Mouse (Mus musculus): ENCODE measurements at regions not wholly inside any gene's neighbourhood (a gene's known extent, or its start where the extent isn't known, plus 50 kb on each side); places are given as distances from the start of the nearest gene placed in this dataset.

DNA sequence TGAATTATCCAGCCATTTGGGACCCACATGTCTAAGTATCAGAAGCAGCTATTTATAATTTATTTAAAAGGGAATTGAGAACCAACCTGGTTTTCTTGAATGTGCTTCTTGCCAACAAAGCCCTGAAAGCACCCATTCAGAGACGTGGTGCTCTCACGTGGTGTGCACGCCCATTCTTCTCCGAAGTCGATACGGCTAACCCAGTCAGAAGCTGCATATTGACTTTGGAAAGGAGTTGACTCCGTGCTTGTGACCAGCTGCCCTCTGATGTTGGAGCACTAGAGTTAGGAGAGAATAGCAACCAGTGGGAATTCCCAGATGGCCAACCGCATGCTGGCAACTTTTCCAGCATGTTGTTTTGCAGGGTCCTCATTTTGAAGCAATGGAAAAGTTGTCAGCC lies 240.2 kb upstream of the Lrtm1 start:
- no peak for TF ChIP-seq CTCF (IDR thresholded peaks at IDR 0.05; ENCODE audit: low read depth)
- TF ChIP-seq EP300 (IDR thresholded peaks at IDR 0.05; ENCODE audit: low read depth) = no peak
- no peaks in the 10 kb centered on the region for H3K27me3 ChIP-seq (ENCODE audit: control insufficient read depth, insufficient read depth, low read length)
- ATAC-seq (ENCODE audit: insufficient read depth) (no peak), DNase-seq (ENCODE audit: low read depth in 3 of 3, low spot score in 3 of 3) (no peak)
- no peak overlapping the region for H3K27ac ChIP-seq
- 68% methylated on average over 8 of the region's 8 CpGs for WGBS (ENCODE audit: insufficient replicate concordance)
- H3K9me3 ChIP-seq (ENCODE audit: control insufficient read depth, low read length) = no peaks in the 10 kb centered on the region
- H3K4me2 ChIP-seq (ENCODE audit: low read depth) = no peak overlapping the region
- H3K4me3 ChIP-seq (ENCODE audit: insufficient read depth in 1 of 2, low read depth in 2 of 2, low read length in 2 of 2) = no peak overlapping the region
- no peaks in the 10 kb centered on the region for H3K36me3 ChIP-seq (replicated peaks; ENCODE audit: control insufficient read depth, insufficient read depth, low read depth)
- H3K4me1 ChIP-seq (replicated peaks; ENCODE audit: control insufficient read depth in 2 of 2, insufficient read depth in 2 of 2, low read length in 1 of 2) = no peaks in the 10 kb centered on the region
- no peak overlapping the region for H3K9ac ChIP-seq (replicated peaks)

DNA sequence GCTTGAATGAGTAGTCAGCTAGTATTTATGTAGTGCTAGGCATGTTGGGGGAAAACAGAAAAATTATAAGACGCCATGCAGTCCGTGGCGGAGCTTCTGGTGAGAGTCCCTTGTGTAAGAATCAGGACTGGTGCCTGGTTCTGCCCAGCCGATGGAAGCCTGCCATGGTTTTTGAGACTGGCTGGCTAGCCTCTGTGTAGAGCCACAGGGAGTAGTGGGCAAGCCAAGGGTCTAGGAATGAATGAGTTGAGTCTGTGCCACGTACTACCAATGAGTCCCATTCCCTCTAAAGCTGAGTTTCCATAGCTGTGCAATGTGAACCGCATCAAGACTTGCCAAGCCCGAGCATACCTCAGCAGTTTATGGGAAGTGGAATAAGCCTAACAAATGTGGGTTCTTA lies 236.3 kb upstream of the Lrtm1 start:
- whole genome bisulfite sequencing (ENCODE audit: insufficient replicate concordance) = 66% methylated on average over 7 of the region's 7 CpGs

DNA sequence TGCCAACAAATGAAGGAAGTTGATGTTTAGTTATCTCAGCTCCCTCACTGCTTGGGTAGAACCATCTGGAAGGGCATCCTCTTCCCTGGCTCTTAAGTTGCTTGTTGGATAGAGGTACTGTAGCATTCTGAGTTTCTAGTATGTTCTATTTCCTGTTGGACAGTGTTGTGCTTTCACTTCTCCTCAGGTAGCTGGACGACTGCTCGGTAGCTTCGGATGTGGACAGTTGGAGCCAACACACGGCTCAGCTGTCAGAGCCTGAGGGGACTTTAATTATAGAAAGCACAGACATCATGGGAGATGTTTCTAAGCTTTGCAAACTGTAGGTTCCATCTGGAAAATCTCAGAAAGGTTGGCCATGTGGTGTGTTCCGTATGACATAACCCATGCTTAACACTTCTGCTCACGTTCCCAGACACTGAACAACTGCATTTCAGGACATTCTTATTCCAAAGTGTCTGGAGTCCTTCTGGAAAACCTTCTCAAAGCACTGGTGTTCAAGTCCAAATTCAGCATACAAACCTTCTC lies 233.8 kb upstream of the Lrtm1 start:
- no peaks in the 10 kb centered on the region for H3K4me1 ChIP-seq (replicated peaks; ENCODE audit: control insufficient read depth in 2 of 2, insufficient read depth in 2 of 2, low read length in 1 of 2)
- no peak for DNase-seq (ENCODE audit: low read depth in 3 of 3, low spot score in 3 of 3)
- no peaks in the 10 kb centered on the region for H3K9me3 ChIP-seq (ENCODE audit: control insufficient read depth, low read length)
- H3K4me3 ChIP-seq (ENCODE audit: insufficient read depth in 1 of 2, low read depth in 2 of 2, low read length in 2 of 2) = no peak overlapping the region
- no peaks in the 10 kb centered on the region for H3K36me3 ChIP-seq (replicated peaks; ENCODE audit: control insufficient read depth, insufficient read depth, low read depth)
- H3K27ac ChIP-seq = no peak overlapping the region
- no peak for ATAC-seq (ENCODE audit: insufficient read depth)
- WGBS (ENCODE audit: insufficient replicate concordance) = 74% methylated on average over 6 of the region's 6 CpGs
- no peak overlapping the region for H3K9ac ChIP-seq (replicated peaks)
- TF ChIP-seq EP300 (IDR thresholded peaks at IDR 0.05; ENCODE audit: low read depth) (no peak), CTCF (IDR thresholded peaks at IDR 0.05; ENCODE audit: low read depth) (no peak)
- no peak overlapping the region for H3K4me2 ChIP-seq (ENCODE audit: low read depth)
- H3K27me3 ChIP-seq (ENCODE audit: control insufficient read depth, insufficient read depth, low read length) = no peaks in the 10 kb centered on the region

More for the DNA sequence above, 236.3 kb upstream of the Lrtm1 start:
- DNase-seq (ENCODE audit: low read depth in 3 of 3, low spot score in 3 of 3) = no peak
- Histone ChIP-seq H3K27ac (no peak overlapping the region), H3K9me3 (ENCODE audit: control insufficient read depth, low read length) (no peaks in the 10 kb centered on the region), H3K4me3 (ENCODE audit: insufficient read depth in 1 of 2, low read depth in 2 of 2, low read length in 2 of 2) (no peak overlapping the region), H3K4me2 (ENCODE audit: low read depth) (no peak overlapping the region), H3K4me1 (replicated peaks; ENCODE audit: control insufficient read depth in 2 of 2, insufficient read depth in 2 of 2, low read length in 1 of 2) (no peaks in the 10 kb centered on the region), H3K36me3 (replicated peaks; ENCODE audit: control insufficient read depth, insufficient read depth, low read depth) (no peaks in the 10 kb centered on the region), H3K27me3 (ENCODE audit: control insufficient read depth, insufficient read depth, low read length) (no peaks in the 10 kb centered on the region), H3K9ac (replicated peaks) (no peak overlapping the region)
- ATAC-seq (ENCODE audit: insufficient read depth) = no peak
- TF ChIP-seq CTCF (IDR thresholded peaks at IDR 0.05; ENCODE audit: low read depth) (no peak), EP300 (IDR thresholded peaks at IDR 0.05; ENCODE audit: low read depth) (no peak)

- H3K9me3 ChIP-seq (ENCODE audit: control insufficient read depth, low read length) = no peaks in the 10 kb centered on the region
- no peaks in the 10 kb centered on the region for H3K4me1 ChIP-seq (replicated peaks; ENCODE audit: control insufficient read depth in 2 of 2, insufficient read depth in 2 of 2, low read length in 1 of 2)
- H3K36me3 ChIP-seq (replicated peaks; ENCODE audit: control insufficient read depth, insufficient read depth, low read depth) = no peaks in the 10 kb centered on the region
- H3K27me3 ChIP-seq (ENCODE audit: control insufficient read depth, insufficient read depth, low read length) = no peaks in the 10 kb centered on the region
- ATAC-seq (ENCODE audit: insufficient read depth) (no peak), DNase-seq (ENCODE audit: low read depth in 3 of 3, low spot score in 3 of 3) (no peak)
- H3K9ac ChIP-seq (replicated peaks) = no peak overlapping the region
- no peak overlapping the region for H3K4me3 ChIP-seq (ENCODE audit: insufficient read depth in 1 of 2, low read depth in 2 of 2, low read length in 2 of 2)
- no peak overlapping the region for H3K4me2 ChIP-seq (ENCODE audit: low read depth)
- TF ChIP-seq CTCF (IDR thresholded peaks at IDR 0.05; ENCODE audit: low read depth) (no peak), EP300 (IDR thresholded peaks at IDR 0.05; ENCODE audit: low read depth) (no peak)
- 7% methylated on average over 4 of the region's 4 CpGs for WGBS (ENCODE audit: insufficient replicate concordance)
- H3K27ac ChIP-seq = no peak overlapping the region
Measured at GRCm38 (mm10) chr14:28798290-28798689, 219.7 kb upstream of the Lrtm1 start.

GRCm38 (mm10) chr14:28801681-28802080 lies 216.3 kb upstream of the Lrtm1 start:
- no peak for TF ChIP-seq EP300 (IDR thresholded peaks at IDR 0.05; ENCODE audit: low read depth)
- no peak for TF ChIP-seq CTCF (IDR thresholded peaks at IDR 0.05; ENCODE audit: low read depth)
- H3K27me3 ChIP-seq (ENCODE audit: control insufficient read depth, insufficient read depth, low read length) = no peaks in the 10 kb centered on the region
- H3K4me1 ChIP-seq (replicated peaks; ENCODE audit: control insufficient read depth in 2 of 2, insufficient read depth in 2 of 2, low read length in 1 of 2) = no peaks in the 10 kb centered on the region
- DNase-seq (ENCODE audit: low read depth in 3 of 3, low spot score in 3 of 3) (no peak), ATAC-seq (ENCODE audit: insufficient read depth) (no peak)
- no peak overlapping the region for H3K4me2 ChIP-seq (ENCODE audit: low read depth)
- H3K27ac ChIP-seq = no peak overlapping the region
- H3K9me3 ChIP-seq (ENCODE audit: control insufficient read depth, low read length) = no peaks in the 10 kb centered on the region
- no peak overlapping the region for H3K4me3 ChIP-seq (ENCODE audit: insufficient read depth in 1 of 2, low read depth in 2 of 2, low read length in 2 of 2)
- WGBS (ENCODE audit: insufficient replicate concordance) = 46% methylated on average over 4 of the region's 4 CpGs
- no peaks in the 10 kb centered on the region for H3K36me3 ChIP-seq (replicated peaks; ENCODE audit: control insufficient read depth, insufficient read depth, low read depth)
- no peak overlapping the region for H3K9ac ChIP-seq (replicated peaks)
